Comparison of ENCODE assay signal across 8 mouse cellular contexts in the genomic region with DNA sequence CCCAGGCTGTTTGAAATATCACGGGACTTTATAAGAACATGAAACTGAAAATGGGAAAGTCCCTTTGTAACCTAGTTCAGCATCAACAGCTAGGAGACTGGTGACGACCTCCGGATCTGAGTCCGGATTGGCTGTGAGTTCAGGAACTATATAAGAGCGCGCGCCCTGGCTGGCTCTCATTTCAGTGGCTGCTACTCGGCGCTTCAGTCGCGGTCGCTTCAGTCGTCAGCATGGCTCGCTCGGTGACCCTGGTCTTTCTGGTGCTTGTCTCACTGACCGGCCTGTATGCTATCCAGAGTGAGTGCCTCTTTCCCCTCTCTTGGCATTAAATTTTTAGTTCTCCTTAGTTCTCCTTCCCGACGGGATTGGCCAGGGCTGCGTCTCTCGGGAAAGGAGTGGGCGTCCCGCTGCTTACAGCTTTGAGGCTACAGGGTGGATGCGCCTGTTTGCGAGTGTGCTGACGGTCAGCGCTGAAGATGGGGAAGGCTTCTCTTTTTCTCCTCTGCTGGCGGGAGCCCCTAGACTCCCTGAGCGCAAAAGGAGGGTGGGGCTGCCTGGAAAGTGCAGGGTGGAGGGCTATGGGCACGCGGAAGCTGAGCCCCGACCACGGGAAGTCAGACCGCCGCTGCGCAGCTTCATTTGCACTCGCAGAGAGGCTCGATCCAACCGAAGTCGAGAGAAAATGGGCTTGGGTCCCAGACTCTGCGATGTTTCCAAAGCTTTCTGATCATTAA. TPM values are rescaled to one million over a fixed set of nuclear protein-coding genes. Genes with fewer than 3 reads are reported as not detected.
A peak's percentile ranks its signal among the peaks of the same experiment; 100 is the strongest.
DNase-seq lines count a peak whose midpoint lies in the region; ATAC-seq and TF ChIP-seq lines count a peak whose summit lies in the region.

Gene B2m, plus strand, starts transcription at position 179 of the 734 bp plus-strand sequence.

- peak within 1 kb of the TSS; percentile 65 for H3K4me2 ChIP-seq in embryonic facial prominence, embryonic 14.5 days (ENCODE audit: low read depth, low read length)
- H3K4me2 ChIP-seq in limb, embryonic 13.5 days (replicated peaks) = peak within 1 kb of the TSS; percentile 72
- H3K4me2 ChIP-seq in midbrain, embryonic 16.5 days (ENCODE audit: low read length) = peak within 1 kb of the TSS; percentile 85

- ATAC-seq in embryonic facial prominence, embryonic 14.5 days (ENCODE audit: low read depth) = peak; percentile 98
- peak; percentile 99 for ATAC-seq in limb, embryonic 13.5 days (ENCODE audit: low FRiP score, low read depth)
- peak; percentile 98 for ATAC-seq in midbrain, embryonic 16.5 days

- no peaks in the 10 kb centered on the region for H3K9me3 ChIP-seq in embryonic facial prominence, embryonic 14.5 days (ENCODE audit: control insufficient read depth, low read length)
- no peaks in the 10 kb centered on the region for H3K9me3 ChIP-seq in limb, embryonic 13.5 days
- no peaks in the 10 kb centered on the region for H3K9me3 ChIP-seq in midbrain, embryonic 16.5 days (replicated peaks; ENCODE audit: control insufficient read depth, low read length, poor library complexity, severe bottlenecking)

- TF ChIP-seq CTCF in heart, adult 2 months (IDR thresholded peaks at IDR 0.05) = no peak

- H3K4me1 ChIP-seq in embryonic facial prominence, embryonic 14.5 days (ENCODE audit: control insufficient read depth, insufficient read depth, low read length) = 0 out of 2 replicates have a peak, but pooled peaks cover 5% of the 10 kb centered on the region
- peaks cover 8% of the 10 kb centered on the region for H3K4me1 ChIP-seq in heart, adult 2 months (ENCODE audit: control insufficient read depth, insufficient read depth, low read length)
- peaks cover 9% of the 10 kb centered on the region for H3K4me1 ChIP-seq in limb, embryonic 13.5 days
- peaks cover 4% of the 10 kb centered on the region for H3K4me1 ChIP-seq in midbrain, embryonic 16.5 days (ENCODE audit: control insufficient read depth, insufficient read depth, low read length)

- under 1% methylated on average over 40 of the region's 40 CpGs for WGBS in embryonic facial prominence, embryonic 14.5 days
- WGBS in heart, adult 2 months = under 1% methylated on average over 40 of the region's 40 CpGs
- WGBS in limb, embryonic 13.5 days = under 1% methylated on average over 40 of the region's 40 CpGs
- under 1% methylated on average over 40 of the region's 40 CpGs for WGBS in midbrain, embryonic 16.5 days

- peak; percentile 90 for TF ChIP-seq EP300 in heart, adult 2 months (IDR thresholded peaks at IDR 0.05; ENCODE audit: insufficient read depth, low read depth, low read length)

- TF ChIP-seq POLR2A in heart, adult 2 months (IDR thresholded peaks at IDR 0.05; ENCODE audit: insufficient read depth, low read depth, low read length) = peak; percentile 100

- peak within 1 kb of the TSS; percentile 80 for H3K4me3 ChIP-seq in embryonic facial prominence, embryonic 14.5 days (ENCODE audit: low read depth, low read length)
- peak within 1 kb of the TSS; percentile 79 for H3K4me3 ChIP-seq in heart, adult 2 months
- peak within 1 kb of the TSS; percentile 66 for H3K4me3 ChIP-seq in limb, embryonic 13.5 days
- H3K4me3 ChIP-seq in midbrain, embryonic 16.5 days (ENCODE audit: low read depth, low read length) = peak within 1 kb of the TSS; percentile 68

- peak within 1 kb of the TSS; percentile 84 for H3K27ac ChIP-seq in embryonic facial prominence, embryonic 14.5 days (replicated peaks; ENCODE audit: low read depth, low read length)
- peak within 1 kb of the TSS; percentile 96 for H3K27ac ChIP-seq in heart, adult 2 months
- peak within 1 kb of the TSS; percentile 72 for H3K27ac ChIP-seq in limb, embryonic 13.5 days
- peak within 1 kb of the TSS; percentile 60 for H3K27ac ChIP-seq in midbrain, embryonic 16.5 days (ENCODE audit: low read length)

- 0 out of 2 replicates have a peak, but pooled peaks cover 6% of the 10 kb centered on the region for H3K36me3 ChIP-seq in embryonic facial prominence, embryonic 14.5 days (ENCODE audit: control insufficient read depth, insufficient read depth, low read length)
- H3K36me3 ChIP-seq in heart, adult 2 months (ENCODE audit: control insufficient read depth, insufficient read depth, low read length) = peaks cover 21% of the 10 kb centered on the region
- peaks cover 17% of the 10 kb centered on the region for H3K36me3 ChIP-seq in limb, embryonic 13.5 days
- H3K36me3 ChIP-seq in midbrain, embryonic 16.5 days (ENCODE audit: control insufficient read depth, insufficient read depth, low read length) = no peaks in the 10 kb centered on the region

- peak within 1 kb of the TSS; percentile 76 for H3K9ac ChIP-seq in embryonic facial prominence, embryonic 14.5 days (ENCODE audit: low read depth, low read length)
- H3K9ac ChIP-seq in heart, adult 2 months (ENCODE audit: low read depth, low read length) = peak within 1 kb of the TSS; percentile 87
- peak within 1 kb of the TSS; percentile 74 for H3K9ac ChIP-seq in limb, embryonic 13.5 days
- peak within 1 kb of the TSS; percentile 76 for H3K9ac ChIP-seq in midbrain, embryonic 16.5 days (ENCODE audit: low read depth, low read length)

- peaks cover 2% of the 10 kb centered on the region for H3K79me2 ChIP-seq in heart, adult 2 months (replicated peaks; ENCODE audit: control insufficient read depth, insufficient read depth, low read length)

- DNase-seq in 3T3-L1 (ENCODE audit: low read depth, low spot score) = peak; percentile 100
- peak; percentile 84 to 88 for DNase-seq in adrenal gland, postnatal 4 days (ENCODE audit: low spot score in 2 of 2)
- DNase-seq in embryonic facial prominence, embryonic 14.5 days (ENCODE audit: low spot score) = peak; percentile 98
- DNase-seq in heart, adult 2 months = peak; percentile 94 to 95
- peak; percentile 93 to 95 for DNase-seq in kidney, adult 8-10 months
- peak; percentile 93 to 95 for DNase-seq in spleen, postnatal 10 days (ENCODE audit: low spot score in 2 of 2)

- intact Hi-C loops in heart, adult 2 months (cut with DNase I) = loop anchor here (1.0 kb wide), 1 partner anchor 29 kb away; the partner anchor contains the start of gene Spg11

- no peaks in the 10 kb centered on the region for H3K27me3 ChIP-seq in embryonic facial prominence, embryonic 14.5 days (replicated peaks; ENCODE audit: control insufficient read depth, insufficient read depth, low read length)
- no peaks in the 10 kb centered on the region for H3K27me3 ChIP-seq in heart, adult 2 months (ENCODE audit: control insufficient read depth, insufficient read depth, low read length)
- H3K27me3 ChIP-seq in limb, embryonic 13.5 days = no peaks in the 10 kb centered on the region
- H3K27me3 ChIP-seq in midbrain, embryonic 16.5 days (ENCODE audit: control insufficient read depth, insufficient read depth, low read depth, low read length) = no peaks in the 10 kb centered on the region; the same call in 1 of the 2 replicates

RNA-seq across cellular contexts. Expression of gene B2m, which starts in this region (rescaled TPM):
- 100 to 1,000 TPM; 290 to 339 TPM for total RNA-seq in adrenal gland, postnatal 4 days (2021)
- polyA plus RNA-seq in embryonic facial prominence, embryonic 14.5 days (2014; fragmentation: Nextera tagmentation; extraction: Ambion mirVana) = 353 and 386 TPM in 2 replicates
- 100 to 1,000 TPM; 201 to 240 TPM for total RNA-seq in heart, adult 2 months (2021)
- polyA plus RNA-seq in heart, adult 2 months (2012; rRNA removed) = 400 and 574 TPM in 2 replicates
- 212 and 235 TPM in 2 replicates for polyA plus RNA-seq in limb, embryonic 13.5 days (2015; fragmentation: Nextera tagmentation; extraction: Ambion mirVana)
- 68.3 and 72.7 TPM in 2 replicates for polyA plus RNA-seq in midbrain, embryonic 16.5 days (2015; fragmentation: Nextera tagmentation; extraction: Ambion mirVana)

Comparison
In these comparisons a context has a peak if more than half of its experiments do, and no peak if none do; other contexts are left out.
1. Peak in every context shown above with its lines: DNase-seq, ATAC-seq, H3K4me3 ChIP-seq and H3K27ac ChIP-seq.